Mouse (Mus musculus) adrenal gland, postnatal 10 days (tissue): ENCODE results near the gene Vldlr. TPM values are rescaled to one million over a fixed set of nuclear protein-coding genes. Genes with fewer than 3 reads are reported as not detected.

ENCODE experiments used
- DNase-seq: peaks from one replicate; pipeline ENCODE4 v3.0.0; 2021; ENCODE audit warnings: mixed read lengths
- total RNA-seq, 2 experiments: library from RNA; stranded (reverse); gene quantifications; 2 replicates each; pipeline ENCODE4 v1.2.3; 2021

The Vldlr gene
- total RNA-seq, 2 experiments from 2014 or later = 45.6 to 52.4 TPM

DNA sequence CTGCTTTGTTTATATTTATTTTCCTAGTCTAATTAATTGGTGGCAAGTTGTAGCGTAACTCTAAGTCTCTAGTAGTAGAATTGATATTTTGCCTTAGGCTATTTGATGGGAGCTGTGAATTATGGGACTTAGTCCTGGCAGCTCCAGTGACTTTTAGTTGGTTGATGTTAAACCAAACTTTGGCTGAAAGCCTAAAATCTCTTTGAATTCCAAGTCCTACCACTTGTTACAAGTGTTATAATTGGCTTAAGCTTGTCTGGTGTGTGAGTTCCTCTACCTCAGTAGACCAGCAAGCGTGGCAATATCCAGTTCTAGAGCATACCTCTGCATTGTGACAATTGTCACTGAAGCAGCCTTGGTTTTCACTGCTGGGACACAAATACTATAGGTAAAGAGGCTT lies 17.1 kb downstream of the Vldlr start:
- no peak for DNase-seq

DNA sequence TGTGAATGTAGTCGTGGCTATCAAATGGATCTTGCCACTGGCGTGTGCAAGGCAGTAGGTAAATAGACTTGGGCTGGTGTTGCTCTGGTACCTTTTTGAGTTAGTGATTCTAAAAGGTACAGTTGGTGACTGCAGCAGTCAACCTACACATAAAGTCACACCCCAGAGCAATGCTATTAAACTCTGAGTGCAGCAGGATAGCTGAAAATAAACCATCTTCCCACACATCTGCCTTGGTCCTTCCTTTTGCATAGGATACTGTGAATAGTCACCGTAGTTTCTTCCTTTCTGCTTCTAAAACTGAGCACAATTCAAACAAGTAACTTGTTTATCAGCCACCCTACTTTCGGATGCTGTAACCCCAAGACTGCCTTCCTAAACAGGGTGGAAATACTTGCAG lies 23.6 kb downstream of the Vldlr start:
- DNase-seq = no peak

DNA sequence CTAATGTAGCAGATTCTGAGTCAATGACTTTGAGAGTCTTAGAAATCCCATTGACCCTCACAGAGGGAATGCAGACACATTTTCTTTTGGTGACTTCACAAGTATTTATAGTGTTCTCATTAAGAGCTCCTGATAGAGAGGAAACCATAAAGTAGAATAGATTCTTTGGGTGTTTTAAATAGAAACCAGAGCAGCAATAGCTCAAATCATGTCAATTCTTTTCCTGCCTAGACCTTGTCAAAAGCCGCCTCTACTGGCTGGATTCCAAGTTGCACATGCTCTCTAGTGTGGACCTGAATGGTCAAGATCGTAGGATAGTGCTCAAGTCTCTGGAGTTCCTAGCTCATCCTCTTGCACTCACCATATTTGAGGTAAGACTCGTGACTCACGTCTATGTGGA lies 27.2 kb downstream of the Vldlr start:
- DNase-seq = no peak

DNA sequence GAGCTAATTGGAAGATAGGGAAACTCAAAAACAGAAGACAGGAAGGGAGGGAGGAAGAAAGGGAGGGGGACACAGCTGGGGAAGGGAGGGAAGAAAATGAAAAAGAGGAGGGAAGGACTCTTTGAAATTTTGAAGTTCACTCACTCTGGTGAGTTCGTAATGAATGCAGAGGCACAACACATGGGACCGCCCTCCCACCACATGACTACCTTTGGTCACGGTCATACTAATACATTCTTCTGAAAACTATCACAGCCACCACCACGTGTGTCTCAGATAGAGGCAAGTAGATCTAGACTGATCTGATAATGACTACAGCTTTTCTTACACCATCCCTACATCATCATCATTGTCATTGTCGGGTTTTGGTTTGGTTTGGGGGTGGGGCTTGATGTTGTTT lies 38.5 kb downstream of the Vldlr start:
- no peak for DNase-seq

DNA sequence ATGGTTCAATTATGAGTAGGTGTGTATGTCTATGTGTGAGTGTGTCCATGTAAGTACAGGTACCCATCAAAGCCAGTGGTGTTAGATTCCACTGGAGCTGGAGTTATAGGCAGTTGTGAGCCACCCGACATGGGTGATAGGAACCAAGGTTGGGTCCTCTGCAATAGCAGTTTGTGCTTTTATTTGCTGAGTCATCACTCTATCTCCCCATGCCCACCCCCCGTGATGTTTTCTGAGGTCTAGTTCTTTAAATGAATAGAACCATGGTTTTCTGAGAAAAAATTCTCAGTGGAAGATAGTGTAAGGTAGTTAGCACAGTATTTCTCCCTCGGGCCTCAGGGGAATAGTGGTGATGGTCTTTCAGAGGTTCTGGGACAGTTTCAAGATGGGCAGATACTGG lies 39.4 kb downstream of the Vldlr start:
- no peak for DNase-seq

DNA sequence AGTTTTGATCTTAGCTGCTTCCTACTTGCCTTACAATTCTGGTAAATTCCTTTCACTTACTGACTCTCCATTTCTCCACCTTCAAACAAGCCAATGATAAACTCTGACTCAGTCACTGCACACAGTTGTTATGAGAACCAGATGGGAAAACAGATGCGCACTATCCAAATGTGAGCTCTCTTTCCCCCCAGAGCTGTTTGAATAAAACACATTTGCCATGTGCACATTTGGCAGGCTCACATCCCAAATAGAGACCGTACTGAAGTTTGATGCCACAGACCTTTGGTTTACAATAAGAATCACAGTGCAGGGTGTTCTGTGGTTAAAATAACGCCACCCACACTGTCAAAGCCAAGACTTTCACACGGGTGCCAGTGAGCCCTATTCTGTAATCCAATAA lies 43.8 kb downstream of the Vldlr start:
- DNase-seq = no peak

DNA sequence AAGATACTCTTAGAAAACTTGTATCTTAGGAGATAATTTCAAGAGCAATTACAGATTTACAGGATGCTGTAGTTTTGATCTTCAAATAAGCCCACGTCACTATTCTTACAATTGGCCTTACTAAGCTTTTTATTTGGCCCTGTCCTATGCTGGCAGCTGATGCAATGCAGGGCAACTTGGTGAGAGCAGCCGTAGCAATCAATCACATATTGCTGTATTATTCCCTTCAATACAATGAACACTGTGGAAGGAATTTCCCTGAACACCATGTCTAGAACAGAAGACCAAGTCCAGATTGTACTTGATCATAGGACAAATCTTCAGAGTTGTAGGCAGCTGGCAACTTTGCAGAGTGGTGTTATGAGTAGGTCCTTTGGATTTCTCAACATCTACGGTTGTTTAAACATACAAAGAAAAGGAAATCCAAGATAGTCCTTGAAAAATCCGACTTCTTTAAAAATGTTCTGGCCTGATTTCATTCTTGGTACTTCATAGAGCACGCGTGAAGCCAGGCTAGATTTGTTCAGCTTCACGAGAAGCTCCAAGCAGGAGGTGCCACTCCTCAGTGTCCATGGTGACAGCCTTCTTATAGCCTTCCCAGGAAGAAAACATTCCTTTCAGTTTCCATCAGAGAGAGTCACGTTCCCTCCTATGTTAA lies 44.5 kb downstream of the Vldlr start:
- DNase-seq = no peak

DNA sequence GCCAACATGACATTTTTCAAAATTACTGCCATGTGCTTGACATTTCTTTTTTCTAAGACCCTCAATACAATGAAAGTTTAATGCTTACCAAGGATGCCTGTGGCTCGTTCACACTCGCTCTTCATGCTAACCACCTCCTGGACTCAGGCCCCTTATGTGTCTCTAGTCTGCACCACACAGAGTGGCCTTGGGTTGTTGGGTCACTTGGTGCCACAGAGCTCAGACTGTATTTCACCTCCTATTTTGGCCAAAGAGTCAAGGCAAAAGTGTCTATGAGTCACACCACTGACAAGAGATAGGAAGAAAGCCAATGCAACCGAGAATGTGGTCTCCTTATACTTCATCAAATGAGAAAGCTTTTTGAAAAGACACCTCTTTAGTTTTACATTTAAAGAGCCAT lies 45.9 kb downstream of the Vldlr start:
- peak; percentile 37 for DNase-seq

DNA sequence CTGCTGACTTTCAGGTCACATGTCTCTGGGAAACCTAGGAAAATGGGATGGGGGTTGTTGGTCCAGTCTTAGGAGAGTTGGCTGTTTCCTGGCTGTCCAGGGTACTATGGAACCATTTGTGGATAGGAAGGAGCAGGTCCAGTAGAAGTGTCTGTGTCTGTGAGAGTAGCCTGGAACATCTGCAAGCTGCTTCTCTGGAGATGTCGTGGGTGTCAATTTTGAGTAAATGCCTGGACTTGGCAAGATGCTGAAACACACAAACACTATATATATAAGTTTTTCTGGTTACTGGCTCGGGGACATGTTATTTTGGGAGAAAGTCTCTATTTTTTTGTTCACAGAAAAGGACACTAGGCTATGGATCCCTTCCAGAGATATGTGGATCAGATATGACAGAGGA lies 57.1 kb downstream of the Vldlr start:
- no peak for DNase-seq

DNA sequence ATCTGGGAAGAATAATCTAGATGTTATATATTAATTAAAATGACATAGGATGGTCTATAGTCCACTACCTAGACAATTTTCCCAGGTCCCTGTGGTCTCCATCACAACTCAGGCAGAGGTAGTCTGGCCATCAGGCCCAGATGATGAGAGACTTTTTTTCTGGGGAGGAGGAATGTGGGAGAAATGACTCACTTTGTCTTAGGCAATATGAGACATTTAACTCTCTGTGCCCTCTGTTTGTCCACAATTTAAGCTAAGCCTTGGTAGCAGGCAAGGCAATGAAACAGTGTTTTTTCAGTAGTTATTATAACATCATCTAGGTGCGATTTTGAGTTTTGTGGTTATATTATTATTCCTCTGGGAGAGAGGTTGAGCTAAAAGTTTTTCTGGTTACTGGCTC lies 58.1 kb downstream of the Vldlr start:
- DNase-seq = no peak

DNA sequence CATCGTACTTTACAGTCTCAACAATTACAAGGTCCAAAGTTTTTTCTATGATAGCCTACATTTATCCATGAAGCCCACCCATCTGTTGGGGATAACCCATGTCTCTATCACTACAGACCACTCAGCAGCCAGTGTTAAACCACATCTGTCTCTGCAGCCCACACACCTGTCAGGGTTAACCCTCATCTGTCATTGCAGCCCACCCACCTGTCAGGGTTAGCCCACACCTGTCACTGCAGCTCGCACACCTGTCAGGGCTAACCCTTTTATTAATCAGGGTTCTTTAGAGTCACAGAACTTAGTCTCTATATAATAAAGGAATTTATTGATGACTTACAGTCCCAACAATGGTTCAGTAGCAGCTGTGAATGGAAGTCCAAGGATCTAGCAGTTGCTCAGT lies 62.9 kb downstream of the Vldlr start:
- DNase-seq = no peak

Other genes starting within 250 kb of the Vldlr start
- under 1 TPM in 1 of 2 experiments, not detected in 1; 0.06 TPM for gene Kcnv2, start 106.1 kb downstream of the Vldlr start, total RNA-seq
- 10 to 100 TPM; 79.5 to 80.5 TPM for gene Pum3, start 213.3 kb downstream of the Vldlr start, total RNA-seq